Mouse (Mus musculus): ENCODE results near the gene Mtch1. TPM values are rescaled to one million over a fixed set of nuclear protein-coding genes. Genes with fewer than 3 reads are reported as not detected.
"Not testable (repeated sequence)": the region's sequence is repeated elsewhere in the genome, so short reads cannot be mapped to it uniquely, and the experiment has no call there.

Gene Mtch1
- polyA plus RNA-seq (2015; fragmentation: Nextera tagmentation; extraction: Ambion mirVana) = 49.0 and 57.5 TPM in 2 replicates

DNA sequence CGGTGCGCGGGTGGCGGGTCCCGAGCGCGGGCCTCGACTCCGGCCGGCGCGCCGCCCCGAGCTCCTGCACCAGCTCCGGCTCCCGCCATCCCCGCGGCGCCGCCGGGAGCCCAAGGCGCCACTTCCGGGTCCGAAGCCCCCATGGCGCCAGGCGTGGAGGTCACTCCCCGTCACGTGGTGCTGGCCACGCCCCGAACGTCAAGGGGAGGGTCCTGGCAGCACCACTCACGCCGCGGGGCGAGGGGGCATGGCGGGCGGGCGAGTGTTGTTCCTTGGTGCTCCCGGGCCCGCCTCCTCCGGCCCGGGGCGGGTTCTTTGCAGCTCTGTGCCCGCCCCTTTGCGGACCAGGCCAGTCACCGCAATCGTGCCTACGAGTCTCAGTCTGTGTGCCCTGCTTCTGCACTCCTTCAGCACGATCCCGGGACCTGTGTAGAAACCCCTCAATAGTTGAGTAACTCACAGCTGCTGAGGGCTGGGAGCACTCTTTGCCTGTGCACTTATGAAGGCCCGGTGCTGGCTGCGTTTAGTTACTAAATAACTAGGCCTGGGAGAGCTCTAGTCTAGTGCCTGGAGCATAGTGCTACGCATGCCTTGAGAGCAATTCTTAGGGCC is at the start of gene Mtch1:
Gene Mtch1 (minus strand): TSS at position 290 of the 612 bp plus-strand sequence.
- Histone ChIP-seq H3K27me3 (ENCODE audit: insufficient read depth, low read length) (no peaks in the 10 kb centered on the region), H3K4me1 (ENCODE audit: insufficient read depth) (peaks cover 30% of the 10 kb centered on the region), H3K9me3 (ENCODE audit: low read length) (no peaks in the 10 kb centered on the region), H3K9ac (replicated peaks) (peak within 1 kb of the TSS; percentile 95), H3K4me2 (ENCODE audit: low read depth, low read length) (peak within 1 kb of the TSS; percentile 93), H3K36me3 (replicated peaks; ENCODE audit: insufficient read depth, low read length) (peaks cover 11% of the 10 kb centered on the region), H3K27ac (ENCODE audit: low read depth) (peak within 1 kb of the TSS; percentile 92), H3K4me3 (ENCODE audit: low read depth, low read length) (peak within 1 kb of the TSS; percentile 94)
- WGBS (ENCODE audit: insufficient replicate concordance) = 1% methylated on average over 38 of the region's 53 CpGs
- ATAC-seq (peak; percentile 99), DNase-seq (peak; percentile 100)
- TF ChIP-seq EP300 (IDR thresholded peaks at IDR 0.05; ENCODE audit: low read depth) (peak; percentile 44; the same call in 1 of the 2 replicates), CTCF (IDR thresholded peaks at IDR 0.05; ENCODE audit: low read depth) (no peak)

DNA sequence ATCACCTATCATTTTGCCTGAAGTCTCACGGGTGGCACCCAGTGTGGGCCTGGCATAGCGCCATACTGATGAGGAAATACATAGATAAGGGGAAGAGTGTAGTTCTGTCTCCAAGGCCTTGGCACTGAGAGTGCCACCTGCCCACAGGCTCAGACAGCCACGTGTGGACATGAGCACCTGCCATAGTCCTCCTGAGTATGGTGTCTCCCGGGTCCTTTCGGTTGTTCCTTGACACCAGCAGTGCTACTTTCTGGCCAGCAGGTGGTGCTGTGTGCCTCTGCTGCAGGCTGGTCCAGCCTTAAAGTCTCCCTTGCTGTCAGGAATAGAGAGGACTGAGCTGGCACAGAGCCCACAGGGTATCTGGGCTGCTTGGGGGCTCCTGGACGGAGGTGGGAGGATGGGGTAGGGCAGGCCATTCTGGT is 49.1 kb upstream of the Mtch1 start:
- no peaks in the 10 kb centered on the region for H3K36me3 ChIP-seq (replicated peaks; ENCODE audit: insufficient read depth, low read length)
- H3K4me1 ChIP-seq (ENCODE audit: insufficient read depth) = peaks cover 67% of the 10 kb centered on the region
- no peak overlapping the region for H3K4me3 ChIP-seq (ENCODE audit: low read depth, low read length)
- DNase-seq (peak; percentile 88), ATAC-seq (peak; percentile 65)
- TF ChIP-seq EP300 (IDR thresholded peaks at IDR 0.05; ENCODE audit: low read depth) = peak; percentile 53; the same call in 1 of the 2 replicates
- peak; percentile 100 for TF ChIP-seq CTCF (IDR thresholded peaks at IDR 0.05; ENCODE audit: low read depth)
- H3K27ac ChIP-seq (ENCODE audit: low read depth) = peak overlapping the region; percentile 93
- no peaks in the 10 kb centered on the region for H3K9me3 ChIP-seq (ENCODE audit: low read length)
- H3K4me2 ChIP-seq (ENCODE audit: low read depth, low read length) = peak overlapping the region; percentile 78
- no peak overlapping the region for H3K9ac ChIP-seq (replicated peaks)
- WGBS (ENCODE audit: insufficient replicate concordance) = 11% methylated on average over 6 of the region's 6 CpGs
- no peaks in the 10 kb centered on the region for H3K27me3 ChIP-seq (ENCODE audit: insufficient read depth, low read length)

DNA sequence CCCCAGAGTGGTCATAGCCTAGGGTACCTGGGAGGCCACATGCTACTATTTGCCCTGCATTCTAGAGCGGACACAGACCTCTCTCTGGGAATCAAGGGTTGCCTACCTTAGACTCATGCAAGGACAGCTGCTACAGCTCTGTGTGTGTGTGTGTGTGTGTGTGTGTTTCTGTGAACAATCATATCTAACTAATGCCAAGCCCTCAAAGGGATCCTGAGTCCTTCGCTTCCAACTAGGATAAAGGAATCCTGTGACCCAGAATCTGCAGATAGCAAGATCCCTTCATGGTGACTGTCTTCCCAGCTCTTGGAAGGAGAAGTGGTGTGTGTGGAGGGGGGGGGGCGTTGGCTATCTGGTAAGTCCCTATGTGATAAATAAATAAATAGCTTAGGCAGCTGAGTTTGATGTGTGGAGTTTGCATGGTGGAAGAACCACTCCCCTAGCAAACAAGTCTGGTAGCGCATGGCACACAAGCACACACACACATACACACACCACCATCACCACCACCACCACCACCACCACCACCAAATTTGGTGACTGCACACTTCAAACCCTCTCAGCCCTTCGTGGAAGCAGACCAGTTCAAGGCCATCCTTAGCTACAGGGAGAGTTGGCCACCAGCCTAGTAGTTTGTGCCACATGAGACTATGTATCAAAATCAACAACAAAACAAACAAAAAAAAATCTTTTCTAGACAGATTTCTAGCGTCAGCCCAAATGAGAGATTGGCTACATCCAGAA is 48.5 kb upstream of the Mtch1 start:
- Histone ChIP-seq H3K9me3 (ENCODE audit: low read length) (no peaks in the 10 kb centered on the region), H3K27me3 (ENCODE audit: insufficient read depth, low read length) (no peaks in the 10 kb centered on the region), H3K4me3 (ENCODE audit: low read depth, low read length) (no peak overlapping the region), H3K27ac (ENCODE audit: low read depth) (peak overlapping the region; percentile 93), H3K9ac (replicated peaks) (no peak overlapping the region), H3K36me3 (replicated peaks; ENCODE audit: insufficient read depth, low read length) (no peaks in the 10 kb centered on the region), H3K4me1 (ENCODE audit: insufficient read depth) (peaks cover 67% of the 10 kb centered on the region), H3K4me2 (ENCODE audit: low read depth, low read length) (peak overlapping the region; percentile 78; the same call in 1 of the 2 replicates)
- no peak for DNase-seq
- no peak for TF ChIP-seq EP300 (IDR thresholded peaks at IDR 0.05; ENCODE audit: low read depth)
- no peak for TF ChIP-seq CTCF (IDR thresholded peaks at IDR 0.05; ENCODE audit: low read depth)
- ATAC-seq = no peak
- 51% methylated on average over 6 of the region's 6 CpGs for WGBS (ENCODE audit: insufficient replicate concordance)

GRCm38 (mm10) chr17:29395381-29395780 is 47.6 kb upstream of the Mtch1 start:
- DNase-seq (peak; percentile 75), ATAC-seq (peak; percentile 33)
- TF ChIP-seq EP300 (IDR thresholded peaks at IDR 0.05; ENCODE audit: low read depth) (peak; percentile 88), CTCF (IDR thresholded peaks at IDR 0.05; ENCODE audit: low read depth) (no peak)
- H3K27ac ChIP-seq (ENCODE audit: low read depth) = peak overlapping the region; percentile 93
- H3K9me3 ChIP-seq (ENCODE audit: low read length) = no peaks in the 10 kb centered on the region
- H3K36me3 ChIP-seq (replicated peaks; ENCODE audit: insufficient read depth, low read length) = no peaks in the 10 kb centered on the region
- H3K4me1 ChIP-seq (ENCODE audit: insufficient read depth) = peaks cover 67% of the 10 kb centered on the region
- H3K27me3 ChIP-seq (ENCODE audit: insufficient read depth, low read length) = no peaks in the 10 kb centered on the region
- 20% methylated on average over 7 of the region's 7 CpGs for whole genome bisulfite sequencing (ENCODE audit: insufficient replicate concordance)
- H3K4me2 ChIP-seq (ENCODE audit: low read depth, low read length) = peak overlapping the region; percentile 42
- peak overlapping the region; percentile 40 for H3K9ac ChIP-seq (replicated peaks)
- peak overlapping the region; percentile 6 for H3K4me3 ChIP-seq (ENCODE audit: low read depth, low read length)

DNA sequence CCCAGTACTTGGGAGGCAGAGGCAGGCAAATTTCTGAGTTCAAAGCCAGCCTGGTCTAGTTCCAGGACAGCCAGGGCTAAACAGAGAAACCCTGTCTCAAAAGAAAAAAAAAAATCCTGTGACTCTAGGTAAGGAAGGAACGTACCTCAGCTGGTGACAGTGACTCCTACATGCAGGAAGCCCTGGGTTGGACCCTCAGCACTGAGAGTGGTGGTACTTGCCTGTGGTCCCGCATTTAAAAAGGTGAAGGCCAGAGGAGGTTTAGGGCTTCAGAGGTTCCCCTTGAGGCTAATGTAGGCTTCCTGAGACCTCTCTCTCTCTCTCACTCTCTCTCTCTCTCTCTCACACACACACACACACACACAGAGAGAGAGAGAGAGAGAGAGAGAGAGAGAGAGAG is 47.0 kb upstream of the Mtch1 start:
- WGBS (ENCODE audit: insufficient replicate concordance) = 45% methylated on average over 2 of the region's 2 CpGs
- H3K4me1 ChIP-seq (ENCODE audit: insufficient read depth) = peaks cover 67% of the 10 kb centered on the region
- peak overlapping the region; percentile 93 for H3K27ac ChIP-seq (ENCODE audit: low read depth)
- peak overlapping the region; percentile 6; the same call in 1 of the 2 replicates for H3K4me3 ChIP-seq (ENCODE audit: low read depth, low read length)
- H3K36me3 ChIP-seq (replicated peaks; ENCODE audit: insufficient read depth, low read length); DNase-seq; H3K9me3 ChIP-seq (ENCODE audit: low read length); H3K27me3 ChIP-seq (ENCODE audit: insufficient read depth, low read length); ATAC-seq: not testable (repeated sequence)
- H3K9ac ChIP-seq (replicated peaks) = peak overlapping the region; percentile 40
- peak overlapping the region; percentile 42 for H3K4me2 ChIP-seq (ENCODE audit: low read depth, low read length)

GRCm38 (mm10) chr17:29394106-29394760 is 46.5 kb upstream of the Mtch1 start:
- H3K36me3 ChIP-seq (replicated peaks; ENCODE audit: insufficient read depth, low read length) = no peaks in the 10 kb centered on the region
- 33% methylated on average over 9 of the region's 9 CpGs for WGBS (ENCODE audit: insufficient replicate concordance)
- no peak overlapping the region for H3K4me3 ChIP-seq (ENCODE audit: low read depth, low read length)
- no peaks in the 10 kb centered on the region for H3K27me3 ChIP-seq (ENCODE audit: insufficient read depth, low read length)
- H3K9me3 ChIP-seq (ENCODE audit: low read length) = no peaks in the 10 kb centered on the region
- no peak for ATAC-seq
- H3K4me1 ChIP-seq (ENCODE audit: insufficient read depth) = peaks cover 65% of the 10 kb centered on the region
- DNase-seq = no peak
- H3K4me2 ChIP-seq (ENCODE audit: low read depth, low read length) = peak overlapping the region; percentile 42; the same call in 1 of the 2 replicates
- H3K27ac ChIP-seq (ENCODE audit: low read depth) = peak overlapping the region; percentile 93
- TF ChIP-seq EP300 (IDR thresholded peaks at IDR 0.05; ENCODE audit: low read depth) = peak; percentile 39; the same call in 1 of the 2 replicates
- TF ChIP-seq CTCF (IDR thresholded peaks at IDR 0.05; ENCODE audit: low read depth) = no peak
- H3K9ac ChIP-seq (replicated peaks) = peak overlapping the region; percentile 40; the same call in 1 of the 2 replicates
